Mouse (Mus musculus) frontal cortex, adult 2 months (tissue): ENCODE results near the gene Nrp2. TPM values are rescaled to one million over a fixed set of nuclear protein-coding genes. Genes with fewer than 3 reads are reported as not detected.
A peak's percentile ranks its signal among the peaks of the same experiment; 100 is the strongest.

Source experiments
- DNase-seq, 2 experiments: peaks; one replicate each; pipeline ENCODE4 v3.0.0; 2022; ENCODE audit warnings: low spot score in 1 of 2; ENCODE audit errors: extremely low spot score in 1 of 2
- polyA plus RNA-seq: library from polyadenylated mRNA; depleted of rRNA; stranded (reverse); fragments of >200 nt; gene quantifications from 2 replicates; pipeline ENCODE4 v1.2.3, GENCODE M21; 2012

Gene Nrp2
- polyA plus RNA-seq, 1 experiment: 16.7 TPM

- DNase-seq: no peak
These were observed 44.5 kb downstream of the Nrp2 start for GRCm38 (mm10) chr1:62747421-62748111.

- DNase-seq: no peak
These were observed 45.3 kb downstream of the Nrp2 start for GRCm38 (mm10) chr1:62748361-62748760.

- peak; percentile 49 to 73 for DNase-seq
These were observed 46.6 kb downstream of the Nrp2 start for GRCm38 (mm10) chr1:62749716-62750115.

DNA sequence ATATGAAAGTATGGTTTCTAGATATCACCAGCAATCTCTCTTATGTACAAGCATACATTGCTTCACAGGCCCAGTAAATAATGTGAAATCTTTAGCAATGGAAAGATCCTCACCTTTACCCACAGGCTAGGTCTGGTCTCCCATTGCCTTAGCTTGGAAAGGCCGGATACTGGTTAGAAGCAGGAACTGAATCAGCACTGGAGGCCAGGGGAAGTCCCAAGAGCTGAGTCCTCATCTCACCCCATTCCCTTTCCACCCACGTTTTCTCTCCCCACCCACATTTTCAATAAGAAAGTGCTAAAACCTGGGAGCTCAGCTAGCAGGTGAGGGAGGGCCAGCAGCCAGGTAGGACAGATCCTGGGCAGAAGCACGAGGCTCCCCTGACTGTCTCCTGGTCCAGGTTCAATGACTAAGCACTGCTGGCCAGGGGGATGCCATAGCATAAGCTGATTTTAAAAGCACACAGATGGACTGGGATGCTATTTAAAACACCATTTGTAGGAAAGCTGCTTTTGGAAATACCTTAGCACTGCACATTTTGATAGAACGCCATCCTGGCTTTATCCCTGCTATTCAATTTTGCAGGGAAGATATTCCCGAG is 47.4 kb downstream of the Nrp2 start:
- DNase-seq: peak in 1 of 2 experiments; percentile 52

DNA sequence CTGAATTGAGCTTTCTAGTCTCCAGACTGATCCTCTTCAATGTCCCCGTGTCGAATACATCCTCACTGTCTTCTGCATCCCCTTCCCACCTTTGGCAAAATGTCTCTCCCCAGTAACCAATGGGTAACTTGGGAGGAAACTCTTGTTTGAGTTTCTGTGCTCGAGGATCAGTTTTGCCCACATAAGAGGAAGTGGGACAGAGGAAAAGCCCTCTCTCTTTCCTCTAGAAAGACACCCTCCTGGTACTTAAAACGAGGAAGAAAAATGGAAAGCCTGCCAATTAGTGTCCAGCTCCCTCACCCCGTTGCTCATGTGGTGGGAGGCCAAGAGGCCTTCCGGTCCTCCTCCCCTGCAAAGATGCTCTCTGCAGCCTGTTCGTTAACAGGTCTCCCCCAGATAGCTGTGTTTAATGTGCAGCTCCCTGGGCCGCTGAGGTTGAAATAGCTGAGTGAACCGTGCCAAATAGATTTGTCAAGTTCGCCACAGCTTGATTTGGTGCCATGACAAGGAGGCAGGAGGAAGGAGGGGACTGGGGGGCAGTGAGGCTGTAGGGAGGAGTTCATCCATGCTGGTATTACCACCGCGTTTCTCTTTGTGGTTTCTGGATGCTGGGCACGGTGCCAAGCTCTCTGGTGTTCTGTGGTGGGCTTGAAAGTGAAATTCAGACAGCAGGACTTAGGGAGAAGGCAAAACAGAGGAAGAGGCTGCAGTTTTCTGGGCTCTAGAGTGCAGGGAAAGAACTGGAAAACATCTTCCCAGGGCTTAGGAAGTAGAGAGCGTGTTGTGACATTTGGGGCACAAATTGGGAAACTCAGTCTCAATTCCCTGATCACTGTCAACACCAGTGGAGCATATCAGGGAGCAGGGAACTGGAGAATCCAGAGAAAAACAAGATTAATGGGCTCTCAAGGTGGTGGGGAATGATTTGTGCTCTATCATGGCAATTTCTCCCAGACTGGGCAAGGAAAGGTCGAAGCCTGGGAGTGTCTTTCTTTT is 48.2 kb downstream of the Nrp2 start:
- peak in 1 of 2 experiments; percentile 20 for DNase-seq

DNA sequence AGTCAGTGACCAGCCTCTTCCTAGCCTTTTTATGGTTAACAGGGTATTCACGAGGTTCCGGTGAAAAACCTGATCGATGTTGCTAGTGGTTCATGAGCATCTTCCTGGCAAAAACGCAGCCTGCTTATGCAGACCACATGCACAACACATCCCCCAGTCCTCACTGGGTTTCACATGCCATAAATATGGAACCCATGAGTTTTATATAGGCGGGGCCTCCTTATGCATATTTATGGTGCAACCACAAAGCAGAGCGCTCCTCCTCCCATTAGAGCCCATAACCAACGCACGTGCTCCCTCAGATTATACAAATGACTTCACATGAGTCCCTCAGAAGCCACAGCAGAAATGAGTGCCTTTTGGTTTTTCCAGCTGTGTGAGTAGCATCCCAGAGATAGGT is 49.0 kb downstream of the Nrp2 start:
- no peak for DNase-seq

- no peak for DNase-seq
These were observed 49.7 kb downstream of the Nrp2 start for GRCm38 (mm10) chr1:62752661-62753333.

DNA sequence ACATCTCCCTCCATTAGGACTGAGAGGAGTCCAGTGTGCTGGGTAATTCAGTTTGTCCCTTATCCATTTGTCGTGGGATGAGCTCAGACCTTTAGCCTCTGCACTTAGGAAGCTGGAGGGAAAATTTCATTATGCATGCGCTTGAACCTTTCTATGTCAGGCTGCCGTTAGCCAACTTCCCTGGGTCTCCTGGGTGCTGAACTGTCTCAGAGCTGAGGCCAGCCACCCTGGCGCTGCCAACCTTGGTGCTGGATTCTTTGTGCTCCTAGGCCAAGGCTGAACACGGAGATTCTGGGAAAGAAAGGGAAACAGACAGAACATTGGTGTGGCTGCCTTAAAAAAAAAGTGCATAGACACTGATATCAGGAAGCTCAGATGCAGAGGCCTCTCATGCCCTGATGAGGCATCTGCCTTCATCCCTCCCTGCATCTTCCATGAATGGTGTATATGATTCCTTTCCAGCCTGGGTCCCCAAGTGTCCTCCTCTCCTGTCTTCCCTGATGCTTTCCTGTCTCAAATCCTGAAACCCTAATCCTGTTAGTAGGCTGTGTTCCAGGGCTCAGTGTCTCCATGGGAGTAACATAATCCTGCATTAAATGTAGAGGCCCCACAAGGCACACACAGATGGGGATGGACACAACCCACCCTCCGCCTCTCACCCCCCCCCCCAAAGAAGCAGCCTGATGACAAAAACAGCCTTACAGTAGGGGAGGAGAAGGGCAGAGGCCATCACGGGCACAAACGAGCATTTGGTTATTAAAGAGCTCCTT is 51.2 kb downstream of the Nrp2 start:
- no peak for DNase-seq

DNA sequence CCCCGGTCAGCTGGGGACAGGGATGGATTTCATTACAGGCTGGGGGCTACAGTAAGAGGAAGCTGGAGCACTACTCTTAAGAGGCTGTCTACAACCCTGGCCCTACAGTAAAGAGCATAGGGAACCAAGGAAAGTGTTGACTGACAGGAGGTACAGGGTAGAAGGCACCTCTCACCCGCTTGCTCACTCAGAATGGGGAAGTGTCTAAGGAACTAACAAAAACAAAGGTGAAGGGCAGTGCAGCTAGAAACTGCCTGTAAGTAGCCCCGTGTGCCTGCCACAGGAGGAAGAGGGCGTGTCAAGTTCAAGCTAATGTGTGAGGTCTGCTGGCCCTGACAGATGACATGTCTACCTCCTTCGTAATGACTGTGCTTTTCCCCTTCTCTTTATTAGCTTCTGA is 57.0 kb downstream of the Nrp2 start:
- no peak for DNase-seq

- no peak for DNase-seq
These were observed 57.5 kb downstream of the Nrp2 start for GRCm38 (mm10) chr1:62760565-62760964.

GRCm38 (mm10) chr1:62763779-62764178 is 60.7 kb downstream of the Nrp2 start:
- no peak for DNase-seq

- no peak for DNase-seq
These were observed 62.1 kb downstream of the Nrp2 start for GRCm38 (mm10) chr1:62765171-62765570.

GRCm38 (mm10) chr1:62766766-62767165 is 63.7 kb downstream of the Nrp2 start:
- DNase-seq: no peak

- DNase-seq: no peak
These were observed 64.5 kb downstream of the Nrp2 start for GRCm38 (mm10) chr1:62767611-62768010.

DNA sequence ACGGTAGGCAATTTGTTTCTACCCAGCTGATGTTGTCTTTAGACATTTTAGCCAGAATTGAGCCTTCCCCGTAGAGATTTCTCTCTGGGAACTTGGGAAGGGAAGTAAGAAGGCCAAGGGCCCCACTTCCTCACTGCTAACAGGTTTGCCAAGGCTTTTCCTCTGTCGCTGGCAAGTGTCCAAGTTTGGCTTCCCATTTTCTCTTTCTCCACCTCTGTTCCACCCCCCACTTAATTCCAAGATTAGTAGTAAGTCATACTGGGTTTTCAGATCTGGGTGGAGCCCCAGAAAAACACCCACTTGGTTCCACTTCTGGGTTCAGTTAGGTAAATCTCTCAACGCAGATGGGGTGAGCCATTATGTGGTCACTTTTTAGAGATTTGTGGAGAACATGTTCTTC is 67.5 kb downstream of the Nrp2 start:
- DNase-seq: no peak

GRCm38 (mm10) chr1:62772391-62772790 is 69.3 kb downstream of the Nrp2 start:
- no peak for DNase-seq

- DNase-seq: no peak
These were observed 70.2 kb downstream of the Nrp2 start for GRCm38 (mm10) chr1:62773105-62773920.

GRCm38 (mm10) chr1:62773921-62774191 is 70.8 kb downstream of the Nrp2 start:
- DNase-seq: no peak
